Mouse (Mus musculus): ENCODE data around the gene Il12a.

Il12a gene

DNA sequence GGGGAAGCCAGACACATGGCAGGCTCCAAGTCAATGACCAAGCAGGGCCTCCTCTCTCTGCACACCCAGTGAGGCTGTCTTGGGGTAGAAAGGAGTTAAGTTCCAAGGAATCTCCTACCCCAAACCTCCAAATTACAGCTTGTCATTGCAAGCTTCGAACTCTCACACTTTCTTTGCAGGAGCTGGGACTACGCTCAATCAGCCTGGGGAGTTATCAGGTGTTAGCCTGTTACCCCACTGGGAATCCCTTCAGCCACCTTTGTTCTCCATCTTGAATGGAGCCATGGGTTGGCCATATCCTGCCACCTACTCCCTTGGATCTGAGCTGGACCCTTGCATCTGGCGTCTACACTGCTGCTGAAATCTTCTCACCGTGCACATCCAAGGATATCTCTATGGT lies at the start of gene Il12a:
Il12a (plus strand) TSS at position 301 of the 400 bp plus-strand sequence.
- DNase-seq (ENCODE audit: low spot score): no peak

DNA sequence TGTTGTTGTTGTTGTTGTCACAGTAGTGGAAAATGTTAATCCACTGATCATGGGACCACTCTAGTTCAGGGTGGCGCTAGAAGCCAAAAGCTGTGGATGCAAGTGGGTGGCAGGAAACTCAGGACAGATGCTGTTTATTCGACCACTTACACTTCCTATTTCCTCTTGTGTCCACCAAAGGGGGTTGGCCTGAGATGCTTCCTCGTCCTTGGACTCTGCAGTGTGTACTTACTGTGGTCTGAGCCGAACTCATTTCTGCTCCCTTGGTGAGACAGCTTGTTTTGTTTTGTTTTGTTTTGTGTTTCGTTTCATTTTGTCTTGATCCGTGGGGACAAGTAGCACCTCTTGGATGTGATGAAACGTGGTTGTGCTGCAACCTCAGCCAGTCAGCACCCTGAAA lies 47.5 kb upstream of the Il12a start:
- DNase-seq (ENCODE audit: low spot score): no peak

- DNase-seq (ENCODE audit: low spot score): peak; percentile 35
These were observed 43.9 kb upstream of the Il12a start for GRCm38 (mm10) chr3:68646387-68647130.

DNA sequence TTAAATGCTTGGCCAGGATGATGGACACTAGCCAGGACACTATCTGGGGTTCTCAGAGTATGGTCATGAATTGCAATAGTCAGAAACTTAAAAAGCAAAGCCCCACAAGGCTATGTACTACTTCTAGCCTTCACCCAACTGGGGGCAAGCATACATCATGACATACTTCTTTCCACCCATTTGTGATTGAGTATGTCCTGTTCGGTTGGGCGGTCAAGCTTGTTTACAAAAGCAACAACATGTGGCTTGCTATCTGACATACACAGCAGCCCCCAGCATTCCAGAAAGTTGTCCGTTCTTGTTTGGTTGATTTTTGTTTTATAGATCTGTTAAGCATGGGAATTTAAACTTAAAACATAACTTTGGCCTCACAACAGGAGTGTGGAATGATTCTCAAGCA lies 43.2 kb upstream of the Il12a start:
- no peak for DNase-seq (ENCODE audit: low spot score)

GRCm38 (mm10) chr3:68650251-68650650 lies 40.2 kb upstream of the Il12a start:
- DNase-seq (ENCODE audit: low spot score): no peak

DNA sequence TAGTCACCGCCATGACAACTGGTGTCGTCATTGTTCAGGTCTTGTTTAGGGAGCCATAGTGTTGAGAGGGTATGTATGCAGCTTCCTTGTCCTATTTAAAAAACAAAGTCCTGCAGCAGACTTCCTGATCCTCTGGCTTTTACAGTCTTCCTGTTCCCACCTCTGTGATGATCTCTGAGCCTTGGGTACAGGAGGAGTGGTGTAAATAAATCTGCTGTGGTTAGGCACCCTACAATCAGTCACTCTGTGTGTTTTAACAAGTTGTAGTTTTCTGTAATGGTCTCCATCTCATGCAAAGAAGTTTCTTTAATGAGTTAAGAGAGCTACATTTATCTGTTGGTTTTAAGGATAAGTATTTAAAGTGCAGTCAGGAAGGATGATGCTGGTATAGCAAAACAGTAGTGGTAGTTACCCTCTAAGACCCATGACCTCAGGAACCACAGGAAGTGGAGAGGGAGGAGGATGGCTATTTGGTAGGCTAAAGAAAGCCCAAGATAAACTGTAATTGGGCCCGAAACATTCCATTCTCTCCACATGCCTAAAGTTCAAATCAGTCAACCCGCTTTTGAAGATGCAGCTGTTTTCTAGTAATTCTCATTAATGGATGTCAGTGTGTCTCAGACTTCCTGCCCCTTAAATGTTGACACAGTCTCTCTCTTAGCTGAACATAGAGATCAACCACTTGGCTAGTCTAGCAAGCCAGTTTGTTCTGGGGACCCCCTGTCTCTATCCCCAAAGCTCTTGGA lies 33.7 kb upstream of the Il12a start:
- no peak for DNase-seq (ENCODE audit: low spot score)

DNA sequence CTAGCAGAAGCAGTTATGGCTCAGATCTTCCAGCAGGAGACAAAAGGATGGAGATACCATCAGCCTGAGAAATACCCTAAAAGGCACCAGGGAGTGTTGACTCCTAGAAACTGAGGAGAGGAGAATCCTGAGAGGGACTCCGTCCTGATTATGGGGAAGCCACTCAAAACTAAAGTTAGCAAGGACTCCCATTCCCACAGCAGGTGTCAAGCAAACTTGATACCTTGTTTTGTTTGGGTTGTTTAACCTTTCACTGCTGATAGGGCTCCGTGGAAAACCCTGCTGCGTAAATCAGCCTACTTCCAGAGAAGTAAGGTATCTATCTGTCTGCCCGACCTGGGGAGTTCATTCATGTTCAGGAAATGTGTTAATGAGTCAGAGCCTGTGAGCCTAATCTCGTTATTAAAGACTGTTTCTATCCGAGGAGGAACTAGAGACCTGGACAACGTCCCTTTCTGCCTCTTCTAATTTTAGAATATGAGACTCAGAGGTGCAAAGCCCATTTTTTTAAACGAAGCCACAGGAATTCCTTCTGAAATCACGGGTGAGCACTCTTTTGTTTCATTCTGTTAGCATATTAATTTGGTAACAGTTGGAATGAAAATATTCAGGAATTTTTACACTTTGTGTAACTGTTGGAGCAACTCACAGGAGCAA lies 32.7 kb upstream of the Il12a start:
- no peak for DNase-seq (ENCODE audit: low spot score)

DNA sequence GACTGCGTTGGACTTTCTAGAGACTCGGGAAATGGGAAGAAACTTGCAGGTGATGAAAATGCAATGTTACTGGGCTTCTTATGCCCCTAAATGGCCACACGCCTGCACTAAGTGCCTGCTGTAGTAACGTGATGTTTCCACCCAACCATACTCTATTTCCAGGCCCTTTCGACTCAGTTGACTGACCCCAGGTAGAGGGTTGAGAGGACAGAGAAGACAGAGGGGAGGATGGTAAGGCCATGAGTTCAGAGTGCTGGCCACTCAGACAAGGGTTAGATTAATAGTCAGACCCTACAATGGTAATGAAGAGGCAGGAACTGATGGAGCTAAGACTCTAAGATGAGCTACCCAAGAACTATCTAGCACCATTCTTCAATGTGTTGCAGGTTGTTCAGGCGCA lies 30.4 kb upstream of the Il12a start:
- no peak for DNase-seq (ENCODE audit: low spot score)

DNA sequence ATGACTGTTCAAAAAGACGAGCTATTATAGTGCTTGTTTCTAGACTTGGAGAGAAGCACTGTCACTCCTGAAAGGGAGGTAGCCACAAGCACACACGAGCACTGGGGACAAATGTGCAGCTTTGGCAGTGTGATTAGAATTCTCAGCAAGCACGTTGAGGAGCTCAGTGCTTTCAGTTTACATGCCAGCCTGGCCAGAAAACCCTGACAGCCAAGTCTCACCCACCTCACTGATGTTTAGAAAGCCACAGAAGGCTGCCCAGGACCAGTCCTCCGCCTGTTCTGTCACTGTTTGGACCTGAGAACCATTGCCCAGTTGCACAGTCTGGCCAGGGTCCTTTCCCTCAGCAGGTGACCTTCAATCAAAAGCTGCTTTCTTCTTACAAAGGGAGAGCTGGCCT lies 29.9 kb upstream of the Il12a start:
- DNase-seq (ENCODE audit: low spot score): no peak

- no peak for DNase-seq (ENCODE audit: low spot score)
These were observed 28.1 kb upstream of the Il12a start for GRCm38 (mm10) chr3:68662386-68662785.

DNA sequence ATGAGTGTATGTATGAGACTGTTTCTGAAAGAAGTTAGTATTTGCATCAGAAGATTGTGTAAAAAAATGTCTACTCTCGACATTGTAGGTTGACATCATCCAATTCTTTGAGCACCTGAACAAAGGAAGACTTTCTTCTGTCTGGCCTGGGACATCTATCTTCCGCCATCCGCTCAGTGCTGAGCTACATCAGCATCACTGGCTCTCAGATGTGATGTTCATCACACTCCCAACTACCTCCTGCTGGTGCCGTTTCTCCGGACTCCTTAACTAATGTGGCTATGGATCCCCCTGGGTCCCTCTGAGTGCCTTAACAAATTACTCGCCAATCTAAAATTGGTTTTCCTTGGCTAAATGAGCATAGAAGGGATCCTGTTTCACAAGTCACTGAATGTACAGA lies 26.1 kb upstream of the Il12a start:
- DNase-seq (ENCODE audit: low spot score): no peak

- DNase-seq (ENCODE audit: low spot score): no peak
These were observed 24.1 kb upstream of the Il12a start for GRCm38 (mm10) chr3:68666377-68666776.

DNA sequence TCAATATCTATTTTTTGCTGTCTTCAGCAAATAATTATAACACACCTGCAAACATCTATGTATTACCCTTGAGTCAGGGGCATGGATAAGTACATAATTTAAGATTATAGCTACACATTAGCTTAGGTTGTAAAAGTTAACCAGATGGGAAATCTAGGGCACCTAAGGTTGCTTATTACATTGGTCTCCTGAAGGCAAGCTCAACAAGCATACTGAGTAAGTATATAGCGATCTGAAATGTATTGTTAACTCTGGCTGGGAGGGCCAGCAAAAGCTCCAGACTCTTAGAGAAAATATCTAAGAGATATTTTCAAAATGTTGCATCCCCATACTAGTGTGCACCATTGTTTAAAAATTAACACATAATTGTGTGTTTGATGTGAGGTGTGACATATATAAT lies 22.6 kb upstream of the Il12a start:
- no peak for DNase-seq (ENCODE audit: low spot score)

DNA sequence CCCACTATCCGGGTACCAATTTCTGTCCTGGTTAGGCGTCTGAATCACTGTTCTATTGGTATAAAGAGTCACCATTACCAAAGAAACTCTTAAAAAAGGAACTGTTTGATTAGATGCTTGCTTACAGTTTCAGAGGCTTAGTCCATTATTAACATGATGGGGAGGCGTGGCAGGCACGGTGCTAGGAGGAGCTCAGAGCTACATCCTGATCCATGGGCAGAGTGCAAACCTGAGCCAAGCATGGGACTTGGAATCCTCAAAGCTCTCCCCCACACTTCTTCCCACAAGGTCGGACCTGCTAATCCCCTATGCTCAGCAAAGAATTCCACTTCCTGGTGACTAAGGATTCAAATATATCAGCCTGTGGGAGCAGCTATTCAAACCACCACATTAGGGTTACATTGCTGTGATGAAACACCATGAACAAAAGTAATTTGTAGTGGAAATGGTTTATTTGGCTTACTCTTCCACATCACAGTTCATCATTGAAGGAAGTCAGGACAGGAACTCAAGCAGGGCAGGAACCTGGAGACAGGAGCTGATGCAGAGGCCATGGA lies 20.9 kb upstream of the Il12a start:
- no peak for DNase-seq (ENCODE audit: low spot score)

GRCm38 (mm10) chr3:68674721-68675120 lies 15.7 kb upstream of the Il12a start:
- no peak for DNase-seq (ENCODE audit: low spot score)

GRCm38 (mm10) chr3:68675216-68675835 lies 15.1 kb upstream of the Il12a start:
- DNase-seq (ENCODE audit: low spot score): no peak

DNA sequence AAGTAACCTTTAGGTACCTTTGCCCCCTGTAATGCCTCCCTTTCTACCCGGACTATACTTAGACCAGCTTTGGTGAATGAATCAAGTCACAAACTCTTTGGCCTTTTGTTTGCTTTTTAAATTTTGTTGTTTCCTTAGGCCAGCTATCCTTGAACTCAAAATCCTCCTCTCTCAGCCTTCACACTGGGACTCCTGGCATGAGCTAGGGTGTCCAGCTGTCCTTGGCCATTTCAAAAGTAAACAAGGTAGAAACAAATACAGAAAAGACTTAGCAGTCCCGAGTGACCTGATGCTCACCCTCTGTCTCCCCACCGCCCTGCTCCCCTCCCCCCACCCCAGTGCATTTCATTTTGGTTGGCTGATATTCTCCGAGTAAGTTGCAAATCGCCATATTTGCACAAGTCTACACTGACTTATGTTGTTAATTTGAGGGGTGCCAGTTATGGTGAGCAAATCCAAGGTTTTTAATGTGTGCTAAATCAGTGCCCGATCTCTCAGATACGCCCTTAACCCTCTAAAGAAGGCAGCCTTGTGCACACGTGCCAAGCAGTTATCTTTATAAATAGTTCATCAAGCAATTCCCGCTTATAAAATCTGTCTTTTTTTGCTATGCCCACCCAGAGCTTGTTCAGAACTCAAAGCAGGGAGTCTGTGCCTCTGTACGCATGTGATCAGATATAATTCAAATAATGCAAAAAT lies 14.3 kb upstream of the Il12a start:
- DNase-seq (ENCODE audit: low spot score): no peak

GRCm38 (mm10) chr3:68676831-68677303 lies 13.6 kb upstream of the Il12a start:
- peak; percentile 76 for DNase-seq (ENCODE audit: low spot score)

- DNase-seq (ENCODE audit: low spot score): no peak
These were observed 11.4 kb upstream of the Il12a start for GRCm38 (mm10) chr3:68678805-68679585.

DNA sequence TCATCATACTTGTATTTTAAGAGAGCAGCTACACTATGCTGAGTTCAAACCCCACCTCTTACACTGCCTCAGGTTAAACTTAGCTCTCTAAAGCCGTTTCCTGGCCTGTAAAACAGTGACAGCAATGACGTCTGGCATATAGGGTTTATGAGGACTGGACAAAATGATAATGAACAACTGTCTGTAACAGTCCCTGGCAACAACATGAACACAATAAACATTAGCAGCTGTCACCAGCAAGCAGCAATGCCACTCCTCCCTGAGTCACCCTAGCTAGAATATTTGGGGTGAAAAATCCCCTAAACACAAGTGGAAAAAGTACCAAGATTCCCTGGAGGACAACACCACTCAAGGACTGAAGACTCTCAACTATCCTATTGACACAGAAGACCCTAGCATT lies 6.9 kb upstream of the Il12a start:
- DNase-seq (ENCODE audit: low spot score): no peak

DNA sequence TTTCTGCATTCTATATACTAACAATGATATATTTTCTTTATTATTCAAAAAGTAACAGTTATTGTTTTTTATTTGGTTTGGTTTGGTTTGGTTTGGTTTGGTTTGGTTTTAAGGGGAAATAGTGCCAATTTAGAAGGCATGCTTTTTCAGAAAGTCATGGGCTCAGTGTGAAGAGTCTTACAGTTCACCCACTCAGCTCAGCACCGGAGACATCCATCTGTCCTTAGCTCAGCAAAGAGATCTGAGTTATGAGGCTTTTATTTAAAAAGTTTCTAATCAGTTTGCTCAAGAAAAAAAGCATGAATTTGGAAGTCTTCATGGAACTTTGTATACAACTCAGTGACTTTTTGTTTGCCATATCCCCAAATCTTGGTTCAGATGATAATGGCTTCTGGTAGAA lies 6.2 kb upstream of the Il12a start:
- DNase-seq (ENCODE audit: low spot score): no peak
